Mouse (Mus musculus) megakaryocyte, embryonic 14.5 days (primary cell): ENCODE results near the gene Wdr89.

Experiments used
- FLI1 ChIP-seq: IDR thresholded peaks from 2 replicates; pipeline ENCODE4 v1.6.1; 2012; ENCODE audit warnings: low read length, inconsistent platforms, mixed read lengths
- GATA1 ChIP-seq: IDR thresholded peaks from 3 replicates; pipeline ENCODE4 v1.6.1; 2012; ENCODE audit warnings: mixed read lengths, low read length, inconsistent platforms, borderline replicate concordance

DNA sequence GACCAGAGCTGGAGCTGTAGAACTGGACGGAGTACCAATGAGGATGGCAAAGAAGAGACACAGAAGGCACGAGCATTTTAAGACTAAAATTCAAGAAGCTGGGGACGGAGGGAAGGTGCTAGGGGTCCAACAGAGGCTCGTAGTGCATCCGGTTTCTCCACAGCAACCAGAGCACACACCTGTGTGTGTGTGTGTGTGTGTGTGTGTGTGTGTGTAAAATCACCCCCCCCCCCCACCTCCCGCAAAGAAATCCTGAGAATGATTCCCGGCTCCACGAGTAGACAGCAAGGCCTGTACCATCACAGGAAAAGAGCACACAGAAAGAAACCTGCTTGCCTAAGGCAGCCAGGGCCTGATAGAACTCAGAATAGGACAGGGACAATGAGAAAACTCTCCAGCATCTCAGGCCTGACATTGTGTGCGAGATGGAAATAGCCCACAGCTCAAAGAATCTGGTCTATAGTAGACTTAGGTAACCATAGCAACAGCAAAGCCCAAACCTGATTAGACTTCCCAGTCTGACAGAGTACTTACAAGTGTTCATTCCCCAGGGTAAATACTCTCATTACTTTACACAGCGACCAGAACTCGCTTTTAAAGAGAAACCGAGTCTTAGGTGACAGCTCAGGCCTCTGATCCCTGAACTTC is 20.2 kb downstream of the Wdr89 start:
- TF ChIP-seq GATA1: no peak
- no peak for TF ChIP-seq FLI1
